Mouse (Mus musculus) brain, embryonic 18.5 days (tissue): ENCODE measurements around the gene Syt1.

Experiments
- DNase-seq: peaks from one replicate; pipeline ENCODE4 v3.0.0-alpha.2; 2012; ENCODE audit warnings: low read depth, low spot score

The Syt1 gene

GRCm38 (mm10) chr10:108885769-108886168 lies 125.0 kb downstream of the Syt1 start:
- DNase-seq = no peak

- no peak for DNase-seq
Measured at GRCm38 (mm10) chr10:108884520-108884919, 126.3 kb downstream of the Syt1 start.

- no peak for DNase-seq
Measured at GRCm38 (mm10) chr10:108880372-108880771, 130.4 kb downstream of the Syt1 start.

- DNase-seq = no peak
Measured at GRCm38 (mm10) chr10:108875730-108876129, 135.1 kb downstream of the Syt1 start.

- DNase-seq = no peak
Measured at GRCm38 (mm10) chr10:108874687-108875086, 136.1 kb downstream of the Syt1 start.

- no peak for DNase-seq
Measured at GRCm38 (mm10) chr10:108872359-108872758, 138.4 kb downstream of the Syt1 start.

- DNase-seq = no peak
Measured at GRCm38 (mm10) chr10:108870586-108870985, 140.2 kb downstream of the Syt1 start.

- no peak for DNase-seq
Measured at GRCm38 (mm10) chr10:108868136-108868535, 142.6 kb downstream of the Syt1 start.

- no peak for DNase-seq
Measured at GRCm38 (mm10) chr10:108867202-108867601, 143.6 kb downstream of the Syt1 start.

GRCm38 (mm10) chr10:108865586-108865985 lies 145.2 kb downstream of the Syt1 start:
- DNase-seq = no peak

- DNase-seq = no peak
Measured at GRCm38 (mm10) chr10:108855986-108856385, 154.8 kb downstream of the Syt1 start.

- no peak for DNase-seq
Measured at GRCm38 (mm10) chr10:108852757-108853156, 158.0 kb downstream of the Syt1 start.

- no peak for DNase-seq
Measured at GRCm38 (mm10) chr10:108837434-108837833, 173.3 kb downstream of the Syt1 start.

- no peak for DNase-seq
Measured at GRCm38 (mm10) chr10:108832248-108832647, 178.5 kb downstream of the Syt1 start.

- no peak for DNase-seq
Measured at GRCm38 (mm10) chr10:108831801-108832200, 179.0 kb downstream of the Syt1 start.

- DNase-seq = no peak
Measured at GRCm38 (mm10) chr10:108822273-108822672, 188.5 kb downstream of the Syt1 start.

- DNase-seq = no peak
Measured at GRCm38 (mm10) chr10:108815339-108815738, 195.4 kb downstream of the Syt1 start.

- no peak for DNase-seq
Measured at GRCm38 (mm10) chr10:108804380-108804779, 206.4 kb downstream of the Syt1 start.

GRCm38 (mm10) chr10:108800776-108801175 lies 210.0 kb downstream of the Syt1 start:
- DNase-seq = no peak

GRCm38 (mm10) chr10:108798826-108799225 lies 212.0 kb downstream of the Syt1 start:
- no peak for DNase-seq

GRCm38 (mm10) chr10:108782817-108783216 lies 228.0 kb downstream of the Syt1 start:
- DNase-seq = no peak

GRCm38 (mm10) chr10:108780614-108781013 lies 230.2 kb downstream of the Syt1 start:
- no peak for DNase-seq

GRCm38 (mm10) chr10:108776735-108777134 lies 234.0 kb downstream of the Syt1 start:
- no peak for DNase-seq

- DNase-seq = no peak
Measured at GRCm38 (mm10) chr10:108771081-108771480, 239.7 kb downstream of the Syt1 start.
